Mouse (Mus musculus) forebrain, embryonic 12.5 days (tissue): Measurements from ENCODE around the gene Itpr3. TPM values are rescaled to one million over a fixed set of nuclear protein-coding genes. Genes with fewer than 3 reads are reported as not detected.
A peak's percentile ranks its signal among the peaks of the same experiment; 100 is the strongest.

ENCODE experiments used
- ATAC-seq: fragments of 200-750 bp; cut with Nextera tagmentation; 2 replicates; pipeline ENCODE4 v1.8.0; 2017; ENCODE audit warnings: moderate TSS enrichment; ENCODE audit not compliant: low FRiP score
- H3K27ac ChIP-seq: fragments of 300-500 bp; sonication (generic); 2 replicates; pipeline ENCODE4 v1.5.1; 2016; ENCODE audit warnings: mild to moderate bottlenecking
- H3K27me3 ChIP-seq: fragments of 300-500 bp; sonication (generic); 2 replicates; pipeline ENCODE4 v1.6.1; 2016; ENCODE audit warnings: mild to moderate bottlenecking
- H3K36me3 ChIP-seq: fragments of 300-500 bp; sonication (generic); replicated peaks from 2 replicates; pipeline ENCODE4 v1.6.1; 2016; ENCODE audit warnings: mild to moderate bottlenecking
- H3K4me1 ChIP-seq: fragments of 300-500 bp; sonication (generic); 2 replicates; pipeline ENCODE4 v1.6.1; 2016
- H3K4me2 ChIP-seq: fragments of 300-500 bp; sonication (generic); 2 replicates; pipeline ENCODE4 v1.6.1; 2016; ENCODE audit warnings: mild to moderate bottlenecking, moderate library complexity
- H3K4me3 ChIP-seq: fragments of 300-500 bp; sonication (generic); replicated peaks from 2 replicates; pipeline ENCODE4 v1.5.1; 2016; ENCODE audit warnings: mild to moderate bottlenecking
- H3K9ac ChIP-seq: fragments of 300-500 bp; sonication (generic); 2 replicates; pipeline ENCODE4 v1.6.1; 2016; ENCODE audit warnings: mild to moderate bottlenecking
- H3K9me3 ChIP-seq: fragments of 300-500 bp; sonication (generic); 2 replicates; pipeline ENCODE4 v1.6.1; 2016
- WGBS: fragments of 180-500 bp; shearing (Covaris S2); methylation state at CpG from one replicate; pipeline ENCODE4 v1.1.7; 2016; 5-methylcytosine and 5-hydroxymethylcytosine counted together
- polyA plus RNA-seq: library from polyadenylated mRNA; unstranded; fragments of >200 nt; fragmentation: Nextera tagmentation; extraction: Ambion mirVana; gene quantifications from 2 replicates; pipeline ENCODE4 v1.2.1, GENCODE M21; 2016

The Itpr3 gene
- polyA plus RNA-seq, 1 experiment from 2014 or later = 1.6 TPM

- peaks cover 13% of the 10 kb centered on the region for H3K27me3 ChIP-seq
- H3K9ac ChIP-seq = no peak overlapping the region
- H3K36me3 ChIP-seq = peaks cover 41% of the 10 kb centered on the region
- H3K4me1 ChIP-seq = peaks cover 34% of the 10 kb centered on the region
- no peak overlapping the region for H3K4me3 ChIP-seq
- WGBS = 81% methylated on average over 7 of the region's 7 CpGs
- H3K27ac ChIP-seq = no peak overlapping the region
- no peaks in the 10 kb centered on the region for H3K9me3 ChIP-seq
- ATAC-seq = no peak
- H3K4me2 ChIP-seq = no peak overlapping the region
Measured at GRCm38 (mm10) chr17:27123813-27124375, 66.8 kb downstream of the Itpr3 start.

- no peak for ATAC-seq
- H3K27ac ChIP-seq = no peak overlapping the region
- no peak overlapping the region for H3K4me2 ChIP-seq
- 30% methylated on average over 12 of the region's 12 CpGs for WGBS
- no peak overlapping the region for H3K9ac ChIP-seq
- peaks cover 37% of the 10 kb centered on the region for H3K4me1 ChIP-seq
- no peak overlapping the region for H3K4me3 ChIP-seq
- peaks cover 5% of the 10 kb centered on the region; the same call in 1 of the 2 replicates for H3K27me3 ChIP-seq
- H3K9me3 ChIP-seq = no peaks in the 10 kb centered on the region
- H3K36me3 ChIP-seq = peaks cover 41% of the 10 kb centered on the region
Measured at GRCm38 (mm10) chr17:27125185-27125584, 68.1 kb downstream of the Itpr3 start.

GRCm38 (mm10) chr17:27125669-27126202, 68.6 kb downstream of the Itpr3 start:
- peaks cover 5% of the 10 kb centered on the region; the same call in 1 of the 2 replicates for H3K27me3 ChIP-seq
- no peak overlapping the region for H3K9ac ChIP-seq
- H3K9me3 ChIP-seq = no peaks in the 10 kb centered on the region
- no peak overlapping the region for H3K27ac ChIP-seq
- peaks cover 41% of the 10 kb centered on the region for H3K36me3 ChIP-seq
- 82% methylated on average over 11 of the region's 11 CpGs for WGBS
- ATAC-seq = no peak
- H3K4me3 ChIP-seq = no peak overlapping the region
- no peak overlapping the region for H3K4me2 ChIP-seq
- peaks cover 37% of the 10 kb centered on the region for H3K4me1 ChIP-seq

- Histone ChIP-seq H3K36me3 (peaks cover 34% of the 10 kb centered on the region), H3K27ac (no peak overlapping the region), H3K27me3 (no peaks in the 10 kb centered on the region), H3K4me3 (no peak overlapping the region), H3K9me3 (no peaks in the 10 kb centered on the region), H3K4me2 (no peak overlapping the region), H3K4me1 (peaks cover 41% of the 10 kb centered on the region), H3K9ac (no peak overlapping the region)
- WGBS = 86% methylated on average over 10 of the region's 10 CpGs
- ATAC-seq = no peak
Measured at GRCm38 (mm10) chr17:27126974-27127373, 69.9 kb downstream of the Itpr3 start.

- H3K9ac ChIP-seq = no peak overlapping the region
- no peak for ATAC-seq
- no peaks in the 10 kb centered on the region for H3K9me3 ChIP-seq
- H3K27me3 ChIP-seq = no peaks in the 10 kb centered on the region
- no peak overlapping the region for H3K4me2 ChIP-seq
- H3K36me3 ChIP-seq = peaks cover 22% of the 10 kb centered on the region
- peaks cover 46% of the 10 kb centered on the region for H3K4me1 ChIP-seq
- no peak overlapping the region for H3K4me3 ChIP-seq
- H3K27ac ChIP-seq = no peak overlapping the region
- 93% methylated on average over 5 of the region's 5 CpGs for WGBS
Measured at GRCm38 (mm10) chr17:27128189-27128588, 71.1 kb downstream of the Itpr3 start.

GRCm38 (mm10) chr17:27129291-27129690, 72.2 kb downstream of the Itpr3 start:
- Histone ChIP-seq H3K27me3 (no peaks in the 10 kb centered on the region), H3K4me1 (peaks cover 53% of the 10 kb centered on the region), H3K4me3 (no peak overlapping the region), H3K27ac (no peak overlapping the region), H3K9me3 (no peaks in the 10 kb centered on the region), H3K36me3 (peaks cover 11% of the 10 kb centered on the region), H3K9ac (no peak overlapping the region), H3K4me2 (no peak overlapping the region)
- no peak for ATAC-seq
- 78% methylated on average over 13 of the region's 13 CpGs for WGBS

- no peaks in the 10 kb centered on the region for H3K27me3 ChIP-seq
- no peak overlapping the region for H3K4me2 ChIP-seq
- peak overlapping the region; percentile 59; the same call in 1 of the 2 replicates for H3K27ac ChIP-seq
- H3K9me3 ChIP-seq = no peaks in the 10 kb centered on the region
- no peak overlapping the region for H3K9ac ChIP-seq
- WGBS = 87% methylated on average over 7 of the region's 7 CpGs
- peaks cover 6% of the 10 kb centered on the region for H3K36me3 ChIP-seq
- H3K4me1 ChIP-seq = peaks cover 55% of the 10 kb centered on the region
- no peak overlapping the region for H3K4me3 ChIP-seq
- no peak for ATAC-seq
Measured at GRCm38 (mm10) chr17:27129819-27130218, 72.7 kb downstream of the Itpr3 start.

GRCm38 (mm10) chr17:27130246-27130645, 73.1 kb downstream of the Itpr3 start:
- 51% methylated on average over 9 of the region's 9 CpGs for WGBS
- no peaks in the 10 kb centered on the region for H3K9me3 ChIP-seq
- H3K27ac ChIP-seq = peak overlapping the region; percentile 59
- H3K9ac ChIP-seq = no peak overlapping the region
- peaks cover 59% of the 10 kb centered on the region for H3K4me1 ChIP-seq
- no peak overlapping the region for H3K4me3 ChIP-seq
- H3K4me2 ChIP-seq = 0 out of 2 replicates have a peak overlapping the region, but pooled peaks have one; percentile 4
- ATAC-seq = no peak
- H3K36me3 ChIP-seq = peaks cover 3% of the 10 kb centered on the region; the same call in 1 of the 2 replicates
- H3K27me3 ChIP-seq = 0 out of 2 replicates have a peak, but pooled peaks cover 4% of the 10 kb centered on the region

GRCm38 (mm10) chr17:27131240-27131665, 74.1 kb downstream of the Itpr3 start:
- Histone ChIP-seq H3K4me1 (peaks cover 55% of the 10 kb centered on the region), H3K27ac (no peak overlapping the region), H3K4me3 (no peak overlapping the region), H3K36me3 (peaks cover 3% of the 10 kb centered on the region; the same call in 1 of the 2 replicates), H3K27me3 (0 out of 2 replicates have a peak, but pooled peaks cover 11% of the 10 kb centered on the region), H3K9ac (no peak overlapping the region), H3K4me2 (no peak overlapping the region), H3K9me3 (no peaks in the 10 kb centered on the region)
- ATAC-seq = no peak
- WGBS = 87% methylated on average over 10 of the region's 10 CpGs

GRCm38 (mm10) chr17:27132238-27132637, 75.1 kb downstream of the Itpr3 start:
- Histone ChIP-seq H3K36me3 (peaks cover 3% of the 10 kb centered on the region; the same call in 1 of the 2 replicates), H3K27ac (no peak overlapping the region), H3K9ac (no peak overlapping the region), H3K4me3 (no peak overlapping the region), H3K9me3 (no peaks in the 10 kb centered on the region), H3K4me1 (peaks cover 55% of the 10 kb centered on the region), H3K4me2 (no peak overlapping the region), H3K27me3 (peaks cover 14% of the 10 kb centered on the region; the same call in 1 of the 2 replicates)
- no peak for ATAC-seq
- 92% methylated on average over 10 of the region's 10 CpGs for WGBS

- ATAC-seq = peak; percentile 94
- H3K27me3 ChIP-seq = peaks cover 14% of the 10 kb centered on the region; the same call in 1 of the 2 replicates
- H3K4me1 ChIP-seq = peaks cover 53% of the 10 kb centered on the region
- no peaks in the 10 kb centered on the region for H3K9me3 ChIP-seq
- peak within 1 kb of the TSS; percentile 71 for H3K9ac ChIP-seq
- H3K4me2 ChIP-seq = peak within 1 kb of the TSS; percentile 48
- under 1% methylated on average over 46 of the region's 46 CpGs for WGBS
- H3K36me3 ChIP-seq = 0 out of 2 replicates have a peak, but pooled peaks cover 3% of the 10 kb centered on the region
- H3K27ac ChIP-seq = peak within 1 kb of the TSS; percentile 74
- peak within 1 kb of the TSS; percentile 59 for H3K4me3 ChIP-seq
Measured at GRCm38 (mm10) chr17:27133551-27134141, 76.5 kb downstream of the Itpr3 start, which contains the start of gene Uqcc2. Gene Uqcc2, minus strand, starts transcription at chr17:27133916.

GRCm38 (mm10) chr17:27134187-27134586, 77.1 kb downstream of the Itpr3 start:
- Histone ChIP-seq H3K4me2 (peak overlapping the region; percentile 48), H3K27ac (peak overlapping the region; percentile 74), H3K27me3 (peaks cover 14% of the 10 kb centered on the region; the same call in 1 of the 2 replicates), H3K4me1 (peaks cover 57% of the 10 kb centered on the region), H3K36me3 (no peaks in the 10 kb centered on the region), H3K9ac (peak overlapping the region; percentile 71; the same call in 1 of the 2 replicates), H3K9me3 (no peaks in the 10 kb centered on the region), H3K4me3 (peak overlapping the region; percentile 59)
- 44% methylated on average over 9 of the region's 9 CpGs for WGBS
- ATAC-seq = peak; percentile 24
